Mouse (Mus musculus) heart, postnatal 25 days (tissue): ENCODE data around the gene Tas2r139. TPM values are rescaled to one million over a fixed set of nuclear protein-coding genes. Genes with fewer than 3 reads are reported as not detected.
"Not testable (repeated sequence)": the region's sequence is repeated elsewhere in the genome, so short reads cannot be mapped to it uniquely, and the experiment has no call there.

ENCODE experiments used
- DNase-seq: peaks from one replicate; pipeline ENCODE4 v3.0.0; 2022; ENCODE audit warnings: low spot score
- intact Hi-C: fragments of 180-260 bp; cut with DNase I; formaldehyde crosslinking; loops from one replicate; pipeline ENCODE4 v1.15.1; 2025
- total RNA-seq, 2 experiments: library from RNA; stranded (reverse); gene quantifications; 2 replicates each; pipeline ENCODE4 v1.2.3; 2021

The Tas2r139 gene
- total RNA-seq = not detected

DNA sequence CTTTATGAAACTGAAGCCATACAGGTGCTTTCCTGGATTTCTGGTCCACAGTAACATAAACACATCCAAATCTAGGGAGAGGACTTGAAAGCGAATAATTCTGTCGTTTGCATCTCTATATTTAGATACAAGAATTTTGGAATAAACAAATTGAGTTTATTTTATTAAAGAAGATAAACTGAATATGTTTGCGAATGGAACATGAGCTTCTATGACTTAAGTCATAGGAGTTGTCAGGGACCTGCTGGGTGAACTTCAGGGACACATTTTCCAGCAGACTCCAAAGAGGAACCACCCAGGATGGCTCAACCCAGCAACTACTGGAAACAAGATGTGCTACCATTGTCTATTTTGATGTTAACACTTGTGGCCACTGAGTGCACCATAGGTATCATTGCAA, at the start of gene Tas2r139:
Gene Tas2r139, plus strand, starts transcription at position 301 of the 400 bp plus-strand sequence.
- no peak for DNase-seq
- intact Hi-C loops = no loop called here

DNA sequence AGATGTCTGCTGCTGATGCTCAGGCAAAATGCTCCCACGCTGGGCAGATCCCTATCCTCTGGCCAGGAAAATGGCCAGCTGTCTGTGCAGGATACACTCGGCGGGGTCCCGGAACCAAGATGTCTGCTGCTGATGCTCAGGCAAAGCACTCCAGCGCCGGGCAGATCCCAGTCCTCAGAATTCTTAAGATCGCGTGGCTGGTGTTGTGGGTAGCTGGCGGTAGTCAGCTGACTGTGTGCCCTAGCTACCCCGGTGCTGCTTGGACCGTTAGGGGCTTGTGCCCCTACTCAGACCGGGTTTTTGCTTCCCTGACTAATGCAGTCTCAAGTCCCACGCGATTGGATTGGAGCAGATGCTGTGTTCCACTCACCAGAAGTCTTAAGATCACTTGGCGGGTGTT, 10.4 kb downstream of the Tas2r139 start:
- intact Hi-C loops, DNase-seq: not testable (repeated sequence)

DNA sequence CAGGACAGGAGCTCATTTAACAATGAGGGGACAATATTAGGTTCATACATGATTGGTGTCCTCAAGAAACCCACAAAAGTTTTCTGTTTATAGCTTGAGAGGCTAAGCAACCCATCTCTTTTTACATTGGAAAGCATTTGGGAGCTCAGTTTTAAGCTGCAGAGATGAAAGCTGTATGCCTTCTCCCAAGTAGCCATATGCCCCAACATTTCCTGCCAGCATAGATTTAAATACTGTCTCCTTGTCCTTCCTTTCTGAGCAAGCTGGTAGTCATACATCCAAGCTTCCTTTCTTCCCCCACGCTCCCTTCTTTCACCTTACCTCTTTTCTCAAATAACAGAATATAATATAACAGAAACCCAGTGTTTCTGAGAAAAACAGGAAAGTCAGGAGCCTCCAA, 41.7 kb downstream of the Tas2r139 start:
- intact Hi-C loops = no loop called here

DNA sequence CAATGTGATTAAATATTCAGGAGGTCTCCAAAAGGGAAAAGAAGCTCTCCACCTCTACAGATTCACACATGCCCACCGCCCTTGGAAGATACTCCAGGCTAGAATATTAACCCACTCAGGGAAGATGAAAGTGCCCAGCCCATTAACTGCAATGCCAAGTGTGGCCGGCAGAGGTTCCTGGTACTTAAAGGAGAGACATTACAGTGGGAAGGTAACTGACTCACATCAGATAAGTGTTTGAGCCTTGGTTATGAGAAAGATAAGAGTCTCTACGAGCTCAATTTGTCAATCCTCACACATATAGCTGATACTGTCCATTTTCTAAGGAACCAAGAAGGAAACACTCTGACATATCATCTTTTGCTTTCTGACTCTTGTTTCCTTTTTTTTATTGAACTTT, 45.5 kb downstream of the Tas2r139 start:
- intact Hi-C loops = no loop called here
- no peak for DNase-seq

More for the DNA sequence above, 41.7 kb downstream of the Tas2r139 start:
- no peak for DNase-seq

Other genes starting within 250 kb of the Tas2r139 start
- not detected for gene Sval1, start 189.3 kb upstream of the Tas2r139 start, total RNA-seq
- not detected for gene Sval3, start 172.8 kb upstream of the Tas2r139 start, total RNA-seq
- not detected for gene Sva, start 102.5 kb upstream of the Tas2r139 start, total RNA-seq
- gene Tas2r144, start 74.4 kb downstream of the Tas2r139 start, total RNA-seq = not detected
- 100 to 1,000 TPM; 119 to 129 TPM for gene Gstk1, start 105.0 kb downstream of the Tas2r139 start, total RNA-seq
- gene Tmem139, start 121.0 kb downstream of the Tas2r139 start, total RNA-seq = under 1 TPM in 1 of 2 experiments, not detected in 1; 0.29 TPM
- 10 to 100 TPM; 10.5 to 11.7 TPM for gene Casp2, start 124.0 kb downstream of the Tas2r139 start, total RNA-seq
- 1 to 10 TPM; 4.3 to 4.9 TPM for gene Clcn1, start 145.7 kb downstream of the Tas2r139 start, total RNA-seq
- 1 to 10 TPM in 1 of 2 experiments, under 1 TPM in 1; 0.59 to 1.1 TPM for gene Fam131b, start 183.7 kb downstream of the Tas2r139 start, total RNA-seq
- 10 to 100 TPM; 57.1 to 59.8 TPM for gene Zyx, start 208.7 kb downstream of the Tas2r139 start, total RNA-seq
- gene Epha1, start 232.3 kb downstream of the Tas2r139 start, total RNA-seq = under 1 TPM; 0.26 to 0.31 TPM